Mouse (Mus musculus) spleen, embryonic (tissue): ENCODE data around the gene Dntt.

Experiments used
- CTCF ChIA-PET: fragments of 350-600 bp; sonication (Branson Sonifier 250); formaldehyde crosslinking; loops from one replicate; lab custom pipeline; 2022; lab: Charles Lee

Gene Dntt

GRCm38 (mm10) chr19:41029219-41029618 is at the start of gene Dntt:
TSS of gene Dntt (plus strand) at chr19:41029275.
- CTCF ChIA-PET = no interaction called here

GRCm38 (mm10) chr19:40980671-40981070 is 48.4 kb upstream of the Dntt start:
- CTCF ChIA-PET = no interaction called here

GRCm38 (mm10) chr19:40984536-40984935 is 44.5 kb upstream of the Dntt start:
- CTCF ChIA-PET = no interaction called here

GRCm38 (mm10) chr19:40988856-40989255 is 40.2 kb upstream of the Dntt start:
- CTCF ChIA-PET = interaction anchor here (0.5 to 0.8 kb wide), 2 partner anchors 18 to 400 kb away, joined by 4 to 9 read pairs; no protein-coding TSS in a partner anchor

DNA sequence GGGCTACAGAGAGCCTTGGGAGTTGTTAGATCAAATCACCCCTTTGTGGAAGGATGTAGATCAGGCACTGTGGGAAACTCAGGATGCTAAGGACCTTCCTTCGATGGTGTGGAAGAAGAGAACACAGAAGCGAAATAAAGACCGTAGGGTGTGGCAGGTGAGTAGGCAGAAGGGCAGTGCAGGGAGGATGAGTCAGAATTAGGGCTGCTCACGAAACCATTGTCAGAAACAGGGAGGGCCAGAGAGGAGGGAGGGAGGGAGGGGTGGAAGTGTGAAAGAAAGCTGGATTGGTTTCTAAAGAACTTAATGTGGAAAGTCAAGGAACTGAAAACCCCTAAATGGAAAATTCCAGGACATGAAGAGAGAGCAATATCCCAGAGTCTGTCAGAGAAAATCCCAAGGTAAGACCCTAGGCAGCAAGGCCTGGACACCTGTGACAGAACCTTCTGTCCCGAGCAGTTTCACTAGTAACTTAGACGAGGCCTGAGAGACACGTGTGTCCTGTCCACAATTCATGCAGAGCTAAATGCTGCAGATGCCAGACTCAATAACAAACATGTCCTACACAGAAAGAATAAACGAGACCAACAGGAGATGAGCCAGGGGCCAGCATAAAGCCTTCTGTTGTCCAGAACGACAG is 39.0 kb upstream of the Dntt start:
- CTCF ChIA-PET = no interaction called here

- CTCF ChIA-PET = interaction anchor here (0.6 kb wide), 1 partner anchor 27 kb away, joined by 14 read pairs; no protein-coding TSS in a partner anchor
Measured at GRCm38 (mm10) chr19:40990781-40991343, 38.2 kb upstream of the Dntt start.

GRCm38 (mm10) chr19:40991626-40992025 is 37.4 kb upstream of the Dntt start:
- CTCF ChIA-PET = interaction anchor here (0.6 to 1.1 kb wide), 3 partner anchors 23 to 377 kb away, joined by 3 to 14 read pairs (median 3); no protein-coding TSS in a partner anchor

DNA sequence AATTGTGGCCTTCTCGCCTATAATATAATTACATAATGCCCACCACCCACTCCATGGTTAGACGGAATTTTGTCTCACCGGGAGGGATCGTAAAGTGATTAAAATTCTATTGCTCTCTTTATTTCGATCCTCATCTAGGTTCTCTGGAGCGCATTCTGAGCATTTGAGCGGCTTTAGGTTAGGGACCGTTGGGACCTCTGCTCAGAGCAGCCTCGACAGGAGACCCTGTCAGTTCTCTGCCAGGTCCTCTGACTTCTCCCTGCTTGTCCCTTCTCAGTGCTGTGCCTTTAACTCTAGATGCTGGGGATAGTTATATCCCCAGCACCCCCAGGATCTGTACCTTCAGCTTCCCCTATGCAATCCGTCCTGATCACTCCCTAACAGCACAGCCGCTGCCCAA is 37.0 kb upstream of the Dntt start:
- CTCF ChIA-PET = interaction anchor here (0.6 to 1.1 kb wide), 2 partner anchors 24 to 378 kb away, joined by 3 read pairs; no protein-coding TSS in a partner anchor

GRCm38 (mm10) chr19:40992517-40993044 is 36.5 kb upstream of the Dntt start:
- CTCF ChIA-PET = interaction anchor here (0.6 to 1.1 kb wide), 3 partner anchors 24 to 378 kb away, joined by 3 read pairs; no protein-coding TSS in a partner anchor

DNA sequence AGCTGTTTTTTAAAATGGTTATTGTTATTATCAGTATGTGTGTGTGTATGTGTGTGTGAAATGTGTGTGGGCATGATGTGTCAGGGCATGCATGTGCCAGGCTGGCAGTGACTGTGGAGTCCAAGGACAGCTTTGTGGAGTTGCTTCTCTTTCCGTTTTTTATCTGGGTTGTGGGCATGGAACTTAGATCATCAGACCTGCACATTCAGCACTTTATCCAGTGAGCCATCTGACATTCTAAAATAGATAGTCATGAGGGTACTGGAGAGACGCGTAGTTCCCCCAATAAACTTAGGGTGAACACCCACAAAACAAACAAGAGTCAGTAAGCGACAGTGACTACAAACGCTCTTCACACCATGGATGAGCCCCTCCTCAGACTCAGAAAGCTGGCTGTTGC is 35.7 kb upstream of the Dntt start:
- CTCF ChIA-PET = interaction anchor here (0.6 kb wide), 2 partner anchors 54 to 181 kb away, joined by 3 to 7 read pairs; no protein-coding TSS in a partner anchor

DNA sequence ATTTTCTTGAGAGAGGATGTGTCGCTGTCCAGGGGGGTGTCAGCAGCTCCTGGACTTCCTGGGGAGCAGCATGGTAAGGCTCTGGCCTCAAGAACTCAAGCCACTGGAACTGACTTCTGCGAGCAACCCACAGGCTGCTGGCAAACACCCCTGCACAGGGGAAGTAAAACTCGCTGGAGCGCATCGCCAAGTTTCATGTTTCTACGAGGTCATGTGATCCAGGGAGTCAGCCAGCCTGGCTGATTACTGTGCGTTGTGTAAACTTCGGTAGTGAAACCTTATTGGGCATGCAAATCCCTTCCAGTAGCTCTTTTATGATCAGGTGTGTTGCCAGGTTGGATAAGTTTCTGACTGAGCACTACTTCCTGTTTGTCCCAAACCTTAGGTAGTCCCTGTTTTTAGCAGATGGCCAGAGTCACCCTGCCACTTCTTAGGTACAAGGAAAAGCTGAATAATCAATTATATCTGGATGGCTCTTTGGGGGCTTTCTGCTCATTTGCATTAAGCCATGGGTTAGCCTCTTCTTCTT is 35.0 kb upstream of the Dntt start, which contains the start of gene Blnk:
Gene Blnk (minus strand): TSS at position 479 of the 529 bp plus-strand sequence.
- CTCF ChIA-PET = no interaction called here

- CTCF ChIA-PET = interaction anchor here (0.5 to 0.6 kb wide), 2 partner anchors 23 to 74 kb away, joined by 3 read pairs; no protein-coding TSS in a partner anchor
Measured at GRCm38 (mm10) chr19:40994911-40995310, 34.2 kb upstream of the Dntt start.

- CTCF ChIA-PET = interaction anchor here (0.5 to 0.6 kb wide), 2 partner anchors 22 to 128 kb away, joined by 3 read pairs; no protein-coding TSS in a partner anchor
Measured at GRCm38 (mm10) chr19:40995449-40996401, 33.4 kb upstream of the Dntt start.

GRCm38 (mm10) chr19:40996722-40997121 is 32.4 kb upstream of the Dntt start:
- CTCF ChIA-PET = interaction anchor here (1.6 kb wide), 1 partner anchor 19 kb away, joined by 4 read pairs; no protein-coding TSS in a partner anchor

DNA sequence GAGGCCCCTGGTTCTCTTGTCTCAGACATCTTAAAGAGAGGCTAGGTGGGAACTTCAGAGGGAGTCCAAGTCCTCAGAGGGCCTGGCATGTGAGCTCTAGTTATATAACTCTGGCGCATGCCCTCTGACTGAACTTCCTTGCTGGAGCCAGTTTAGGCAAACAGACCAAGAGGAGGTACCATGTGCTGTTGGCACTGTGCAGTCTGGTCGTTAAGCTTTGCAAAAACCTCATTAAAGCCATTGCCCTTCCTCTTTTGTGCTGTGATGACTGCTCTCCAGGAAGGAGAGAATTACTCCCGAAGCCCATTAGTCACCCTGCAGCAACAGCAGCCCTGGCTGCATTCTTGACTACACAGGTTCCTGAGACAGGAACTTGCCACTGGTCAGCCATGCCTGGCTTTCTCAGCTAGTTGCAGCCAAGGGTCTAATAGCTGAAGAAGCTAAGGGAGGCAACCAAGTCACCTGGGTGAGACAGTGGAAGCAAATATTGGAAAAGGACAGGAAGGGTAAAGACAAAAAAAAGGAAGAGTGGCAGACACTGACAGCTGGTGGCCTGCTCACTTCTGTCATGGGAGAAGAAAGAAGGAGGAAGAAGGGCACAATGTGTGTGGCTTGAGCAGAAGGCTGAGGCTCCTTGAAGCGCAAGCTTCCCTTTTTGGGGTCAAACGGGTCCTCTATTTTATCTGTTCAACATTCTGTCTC is 30.5 kb upstream of the Dntt start:
- CTCF ChIA-PET = interaction anchor here (0.9 to 1.4 kb wide), 5 partner anchors 12 to 48 kb away, joined by 3 to 6 read pairs (median 4); no protein-coding TSS in a partner anchor

DNA sequence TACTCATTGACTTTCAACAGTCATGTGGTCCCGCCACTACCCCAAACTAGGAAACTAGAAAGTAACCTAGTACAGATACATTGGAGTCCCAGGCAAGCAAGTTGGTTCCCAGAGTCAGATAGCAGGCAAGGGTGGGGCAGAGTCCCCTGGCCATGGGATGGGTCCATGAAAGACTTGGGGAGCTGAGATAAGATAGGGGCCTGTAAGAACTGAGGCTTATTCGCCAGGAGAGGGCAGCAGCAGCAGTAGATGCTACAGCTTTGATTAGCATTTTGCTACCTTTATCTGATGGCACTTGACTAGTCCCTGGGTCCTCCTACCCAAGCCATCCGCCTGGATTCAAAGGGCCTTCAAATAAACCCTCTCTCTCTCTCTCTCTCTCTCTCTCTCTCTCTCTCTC is 29.5 kb upstream of the Dntt start:
- CTCF ChIA-PET = interaction anchor here (0.7 to 1.4 kb wide), 6 partner anchors 12 to 49 kb away, joined by 3 to 9 read pairs (median 4); no protein-coding TSS in a partner anchor

DNA sequence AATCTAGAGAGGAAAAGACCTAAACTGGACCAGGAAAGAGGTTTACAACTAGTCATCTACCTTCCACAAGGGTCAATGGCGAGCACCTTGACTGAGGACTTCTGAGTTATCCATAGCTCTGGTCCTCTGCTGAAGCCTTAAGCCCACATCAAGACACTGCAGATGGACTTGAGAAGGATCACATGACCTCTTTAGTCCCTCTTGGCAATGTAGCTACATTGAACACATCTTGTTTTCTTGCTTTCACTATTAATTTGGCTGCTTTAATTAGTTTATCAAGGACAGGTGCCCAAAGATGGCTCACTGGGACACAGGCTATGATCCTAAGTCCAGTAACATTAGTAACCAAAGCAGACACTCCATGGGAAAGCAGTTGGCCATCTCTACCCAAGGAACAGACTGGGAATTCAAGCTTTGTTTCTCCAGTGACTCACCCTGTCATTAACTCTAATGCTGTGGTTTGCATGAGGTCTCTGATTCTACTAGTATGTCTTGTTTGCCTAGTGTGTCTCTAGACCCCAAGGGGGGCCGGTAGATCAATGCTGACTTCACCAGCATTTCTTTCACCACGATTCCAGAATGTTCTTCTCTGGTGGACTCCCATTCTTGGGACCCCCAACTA is 25.3 kb upstream of the Dntt start:
- CTCF ChIA-PET = interaction anchor here (0.7 kb wide), 1 partner anchor 33 kb away, joined by 3 read pairs; no protein-coding TSS in a partner anchor

DNA sequence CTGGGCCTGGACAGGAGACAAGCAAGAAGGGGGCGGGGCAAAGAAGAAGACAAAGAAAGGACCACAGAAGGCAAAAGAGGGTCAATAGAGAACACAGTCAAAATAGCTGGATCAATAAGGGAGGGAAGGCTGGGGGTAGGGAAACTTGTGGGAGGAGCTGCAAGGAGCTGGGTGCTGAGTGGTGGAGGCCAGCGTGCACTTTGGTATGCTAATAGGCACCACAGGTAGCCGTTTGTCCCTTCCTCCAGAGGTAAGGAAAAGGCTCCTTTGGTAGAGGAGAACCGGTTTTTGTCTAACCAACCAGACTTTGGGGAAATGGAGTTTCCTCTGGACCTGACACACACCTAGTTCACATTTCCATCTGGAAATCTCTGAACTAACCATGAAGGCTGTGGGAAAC is 22.5 kb upstream of the Dntt start:
- CTCF ChIA-PET = interaction anchor here (0.6 to 0.7 kb wide), 2 partner anchors 31 to 54 kb away, joined by 3 to 4 read pairs; no protein-coding TSS in a partner anchor

DNA sequence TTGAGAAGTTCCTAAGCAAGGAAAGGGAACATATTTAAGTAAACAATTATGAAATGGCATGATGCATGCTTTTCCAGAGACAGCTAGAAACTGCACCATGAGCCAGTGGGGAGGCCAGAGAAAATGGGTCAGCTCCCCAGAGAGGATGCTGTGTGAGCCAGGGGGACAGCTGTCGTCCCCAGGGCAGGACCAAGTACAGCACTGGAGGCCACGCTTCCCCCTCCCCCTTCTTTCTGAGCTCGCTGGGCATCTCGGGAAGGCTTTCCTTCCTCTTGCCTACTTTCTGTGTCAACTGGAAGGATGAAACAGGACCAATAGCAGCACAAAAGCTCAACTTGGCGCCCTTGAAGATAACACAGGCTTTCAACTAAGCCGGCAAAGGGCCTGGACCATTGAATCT is 21.7 kb upstream of the Dntt start:
- CTCF ChIA-PET = interaction anchor here (0.6 kb wide), 1 partner anchor 21 kb away, joined by 12 read pairs; no protein-coding TSS in a partner anchor
